Mouse (Mus musculus): ENCODE measurements around the gene Zhx3. TPM values are rescaled to one million over a fixed set of nuclear protein-coding genes. Genes with fewer than 3 reads are reported as not detected.

Gene Zhx3
- polyA plus RNA-seq, 1 experiment from 2014 or later: 13.3 TPM

DNA sequence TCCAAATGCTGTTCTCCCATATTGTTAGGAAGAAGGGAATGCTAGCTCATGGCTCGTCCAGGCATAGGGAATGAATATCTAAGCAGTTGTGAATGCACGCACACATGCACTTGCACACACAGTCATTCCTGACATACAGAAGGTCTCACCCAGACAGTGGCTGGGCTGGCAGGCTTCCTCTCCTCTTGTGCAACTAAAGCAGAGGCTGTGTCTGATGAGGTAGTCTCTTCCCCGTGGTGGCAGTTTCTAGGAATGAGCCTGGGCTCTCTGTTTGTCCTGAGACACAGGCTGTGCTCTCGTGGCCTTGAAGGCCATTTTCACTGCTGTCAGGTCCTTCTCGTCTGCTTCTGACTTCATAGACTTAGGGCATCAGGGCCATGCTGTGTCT is 128.0 kb downstream of the Zhx3 start:
- Histone ChIP-seq H3K9me3 (no peaks in the 10 kb centered on the region), H3K27ac (no peak overlapping the region), H3K4me2 (no peak overlapping the region), H3K27me3 (no peaks in the 10 kb centered on the region), H3K9ac (no peak overlapping the region), H3K4me1 (peaks cover 44% of the 10 kb centered on the region), H3K4me3 (no peak overlapping the region), H3K36me3 (peaks cover 38% of the 10 kb centered on the region)
- ATAC-seq (ENCODE audit: insufficient number of reproducible peaks, low FRiP score, low TSS enrichment, low read depth): no peak
- 85% methylated on average over 5 of the region's 5 CpGs for WGBS

DNA sequence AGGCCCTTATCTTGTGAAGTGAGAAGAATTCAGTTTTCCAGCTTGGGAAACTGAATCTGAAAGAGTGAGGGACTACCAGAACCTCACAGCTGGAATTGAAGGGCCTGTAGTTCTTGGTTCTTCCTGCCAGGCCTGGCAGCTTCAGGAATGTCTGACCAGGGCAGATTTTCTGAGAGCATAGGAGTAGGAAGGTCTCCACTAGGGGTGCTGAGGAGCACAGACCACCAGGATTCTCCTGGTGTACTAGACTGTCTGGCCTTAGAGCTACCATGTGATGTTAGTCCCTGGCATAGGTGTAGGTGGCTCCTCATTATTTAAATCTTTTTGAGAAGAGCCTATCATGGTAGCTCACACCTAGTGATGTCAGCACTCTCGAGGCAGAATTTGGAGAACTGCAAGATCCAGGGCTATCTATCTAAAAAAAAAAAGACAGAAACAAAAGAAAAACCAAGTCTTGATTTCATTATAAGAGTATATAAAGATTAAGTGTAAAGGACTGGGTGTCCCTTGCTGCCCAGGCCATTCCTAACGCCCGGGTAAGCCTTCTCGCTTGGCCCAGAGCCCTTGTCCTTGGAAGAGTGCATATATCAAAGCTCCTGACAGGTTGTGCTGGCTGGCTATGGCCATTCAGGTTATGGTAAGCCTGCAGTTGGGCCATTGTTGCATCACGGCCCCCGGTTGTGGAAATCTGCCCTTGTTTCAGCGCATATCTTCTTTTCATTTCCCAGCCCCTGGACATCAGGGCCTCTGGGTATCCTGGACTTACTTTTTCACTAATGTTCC is 128.6 kb downstream of the Zhx3 start:
- H3K9me3 ChIP-seq: no peaks in the 10 kb centered on the region
- 0 out of 2 replicates have a peak overlapping the region, but pooled peaks have one; percentile 44 for H3K27ac ChIP-seq
- H3K36me3 ChIP-seq: peaks cover 34% of the 10 kb centered on the region
- no peak overlapping the region for H3K9ac ChIP-seq
- H3K4me2 ChIP-seq: no peak overlapping the region
- WGBS: 92% methylated on average over 7 of the region's 7 CpGs
- H3K27me3 ChIP-seq: no peaks in the 10 kb centered on the region
- no peak overlapping the region for H3K4me3 ChIP-seq
- H3K4me1 ChIP-seq: peaks cover 49% of the 10 kb centered on the region
- ATAC-seq (ENCODE audit: insufficient number of reproducible peaks, low FRiP score, low TSS enrichment, low read depth): no peak

DNA sequence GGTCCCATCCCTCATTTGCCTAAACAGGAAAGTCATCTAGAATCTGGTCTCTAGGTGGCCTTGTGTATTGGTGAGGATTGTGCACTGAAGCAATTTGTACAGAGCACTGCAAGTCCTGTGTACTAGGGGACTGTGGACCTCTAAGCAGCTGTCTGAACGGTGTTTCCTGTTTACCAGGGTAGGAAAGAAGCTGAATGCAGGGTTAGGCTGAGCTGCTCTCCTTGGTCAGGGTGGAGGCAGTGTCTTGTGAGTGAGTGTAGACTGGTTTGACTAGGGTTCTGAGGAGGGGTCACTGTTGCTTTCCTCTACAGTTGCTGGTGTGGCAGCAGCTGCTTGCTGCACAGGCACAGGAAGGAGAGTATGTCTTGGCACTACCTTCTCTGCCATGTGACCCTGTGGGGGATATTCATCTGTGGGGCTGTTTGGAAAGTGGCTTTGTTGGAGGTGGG is 130.6 kb downstream of the Zhx3 start:
- Histone ChIP-seq H3K27ac (peak overlapping the region; percentile 34), H3K27me3 (no peaks in the 10 kb centered on the region), H3K4me1 (peaks cover 64% of the 10 kb centered on the region), H3K36me3 (peaks cover 21% of the 10 kb centered on the region), H3K9ac (no peak overlapping the region), H3K9me3 (no peaks in the 10 kb centered on the region), H3K4me3 (no peak overlapping the region), H3K4me2 (no peak overlapping the region)
- ATAC-seq (ENCODE audit: insufficient number of reproducible peaks, low FRiP score, low TSS enrichment, low read depth): no peak
- WGBS: 52% methylated on average over 1 of the region's 1 CpGs

DNA sequence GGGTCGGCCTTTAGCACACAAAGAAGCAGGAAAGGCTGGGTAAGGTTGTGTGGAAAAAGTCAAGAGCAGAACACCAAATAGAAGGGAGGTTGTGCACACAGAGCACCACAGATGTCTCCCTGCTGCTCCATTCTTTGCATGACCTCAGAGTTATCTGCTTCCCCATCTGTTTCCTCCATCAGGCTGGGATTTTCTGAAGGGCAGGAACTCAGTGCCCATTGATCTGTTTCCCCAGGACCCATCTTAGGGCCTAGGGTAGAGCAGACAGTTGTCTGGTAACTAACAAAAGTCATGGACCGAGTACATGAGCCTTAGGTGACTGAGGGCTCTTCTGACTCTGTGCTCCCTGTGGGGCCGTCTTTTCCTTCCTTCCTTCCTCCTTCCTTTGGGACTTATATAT is 131.2 kb downstream of the Zhx3 start:
- H3K27ac ChIP-seq: peak overlapping the region; percentile 64; the same call in 1 of the 2 replicates
- H3K9me3 ChIP-seq: no peaks in the 10 kb centered on the region
- WGBS: 78% methylated on average over 3 of the region's 3 CpGs
- no peak overlapping the region for H3K9ac ChIP-seq
- peaks cover 23% of the 10 kb centered on the region for H3K36me3 ChIP-seq
- peaks cover 65% of the 10 kb centered on the region for H3K4me1 ChIP-seq
- H3K4me3 ChIP-seq: no peak overlapping the region
- no peaks in the 10 kb centered on the region for H3K27me3 ChIP-seq
- no peak overlapping the region for H3K4me2 ChIP-seq
- ATAC-seq (ENCODE audit: insufficient number of reproducible peaks, low FRiP score, low TSS enrichment, low read depth): no peak

DNA sequence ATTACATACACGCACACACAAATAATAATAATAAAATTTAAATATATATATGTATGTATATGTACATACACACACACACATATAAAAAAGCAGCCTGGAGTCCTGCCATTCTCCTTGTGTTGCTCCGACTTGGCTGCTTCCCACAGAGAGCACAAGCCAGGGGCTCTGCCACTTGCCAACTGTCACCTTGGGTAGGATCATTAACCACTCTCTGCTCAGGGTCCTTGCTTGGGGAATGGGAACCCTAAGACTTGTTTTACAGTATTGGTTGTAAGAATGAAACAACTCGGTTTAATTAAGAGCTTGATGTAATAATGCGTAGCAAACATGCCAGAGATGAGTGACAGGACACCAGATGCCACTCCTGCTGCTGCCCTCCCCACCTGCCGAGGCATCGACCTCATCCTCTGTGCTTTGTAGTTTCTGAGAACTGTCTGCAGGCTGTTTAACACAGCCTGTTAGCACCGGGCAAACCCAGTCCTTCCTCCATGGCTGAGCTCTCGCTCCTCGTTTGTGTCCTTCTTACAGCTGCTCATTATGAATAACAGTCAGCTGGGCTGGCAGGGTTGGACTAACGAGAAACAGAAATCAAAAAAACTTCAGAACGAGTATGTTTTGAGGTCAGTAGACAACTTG is 132.2 kb downstream of the Zhx3 start:
- Histone ChIP-seq H3K4me1 (peaks cover 60% of the 10 kb centered on the region), H3K27ac (peak overlapping the region; percentile 64)

DNA sequence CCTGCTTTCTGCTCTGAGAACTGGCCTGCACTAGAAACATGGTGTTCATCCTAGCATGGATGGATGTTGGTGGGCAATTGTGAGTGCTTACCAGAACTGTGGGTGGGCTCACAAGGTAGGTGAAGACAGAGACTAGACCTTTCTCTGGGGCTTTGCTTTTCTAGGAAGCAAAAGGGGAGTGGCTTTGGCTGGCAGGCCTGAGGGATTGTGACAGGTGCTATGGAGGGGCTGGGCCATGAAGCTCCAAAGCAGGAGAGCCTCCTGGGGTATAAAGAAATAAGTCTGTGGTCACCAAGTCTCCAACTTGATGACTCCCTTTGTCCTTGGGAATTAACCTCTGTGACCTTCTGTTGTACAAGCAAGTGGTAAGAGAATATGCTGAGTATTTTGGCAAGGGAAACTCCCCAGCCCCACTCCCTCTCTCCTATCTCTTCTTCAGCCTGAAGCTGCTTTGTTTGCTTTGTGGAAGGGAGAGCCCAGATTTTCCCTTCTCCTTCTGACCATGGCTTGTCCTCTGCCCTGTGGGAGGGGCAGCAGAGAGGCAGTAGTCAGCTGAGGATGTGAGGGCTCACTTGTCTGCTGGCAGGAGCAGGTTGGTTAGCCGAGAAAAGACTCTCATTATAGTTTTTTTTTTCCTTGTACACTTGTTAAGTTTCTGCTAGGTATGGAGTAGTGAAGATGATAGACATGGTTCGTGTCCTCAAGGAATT is 133.0 kb downstream of the Zhx3 start:
- no peak overlapping the region for H3K4me3 ChIP-seq
- H3K9ac ChIP-seq: no peak overlapping the region
- no peak overlapping the region for H3K4me2 ChIP-seq
- H3K27ac ChIP-seq: peak overlapping the region; percentile 44
- WGBS: 50% methylated on average over 2 of the region's 2 CpGs
- peaks cover 59% of the 10 kb centered on the region for H3K4me1 ChIP-seq
- peaks cover 34% of the 10 kb centered on the region for H3K36me3 ChIP-seq
- H3K9me3 ChIP-seq: no peaks in the 10 kb centered on the region
- ATAC-seq (ENCODE audit: insufficient number of reproducible peaks, low FRiP score, low TSS enrichment, low read depth): no peak
- H3K27me3 ChIP-seq: no peaks in the 10 kb centered on the region

More for the DNA sequence above, 132.2 kb downstream of the Zhx3 start:
- Histone ChIP-seq H3K27me3 (no peaks in the 10 kb centered on the region), H3K9me3 (no peaks in the 10 kb centered on the region), H3K9ac (no peak overlapping the region), H3K4me3 (no peak overlapping the region), H3K4me2 (no peak overlapping the region), H3K36me3 (peaks cover 31% of the 10 kb centered on the region)
- 47% methylated on average over 11 of the region's 11 CpGs for WGBS
- no peak for ATAC-seq (ENCODE audit: insufficient number of reproducible peaks, low FRiP score, low TSS enrichment, low read depth)

DNA sequence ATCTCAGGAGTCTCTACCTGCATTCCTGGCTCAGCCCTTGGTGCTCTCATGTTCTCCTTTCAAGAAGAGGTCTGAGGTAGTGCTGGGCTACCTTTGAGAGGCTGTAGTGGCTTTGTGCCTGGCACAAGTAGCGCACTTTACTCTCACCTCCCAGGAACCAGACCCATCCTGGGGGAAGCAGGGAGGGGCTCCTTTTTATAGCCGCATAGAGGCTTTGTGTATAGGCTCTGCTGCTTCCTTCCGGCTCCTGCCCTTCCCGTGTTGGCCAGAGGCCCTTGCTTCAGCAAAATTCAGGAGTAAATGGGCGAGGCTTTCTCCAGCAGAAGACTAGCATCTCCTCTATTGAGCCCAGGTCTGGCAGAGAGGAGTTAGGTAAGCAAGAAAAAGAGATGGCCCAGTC is 134.4 kb downstream of the Zhx3 start:
- Histone ChIP-seq H3K9ac (no peak overlapping the region), H3K4me3 (no peak overlapping the region), H3K27me3 (no peaks in the 10 kb centered on the region), H3K36me3 (peaks cover 40% of the 10 kb centered on the region), H3K4me2 (no peak overlapping the region), H3K4me1 (peaks cover 69% of the 10 kb centered on the region), H3K9me3 (no peaks in the 10 kb centered on the region), H3K27ac (0 out of 2 replicates have a peak overlapping the region, but pooled peaks have one; percentile 17)
- no peak for ATAC-seq (ENCODE audit: insufficient number of reproducible peaks, low FRiP score, low TSS enrichment, low read depth)
- WGBS: 56% methylated on average over 5 of the region's 5 CpGs

DNA sequence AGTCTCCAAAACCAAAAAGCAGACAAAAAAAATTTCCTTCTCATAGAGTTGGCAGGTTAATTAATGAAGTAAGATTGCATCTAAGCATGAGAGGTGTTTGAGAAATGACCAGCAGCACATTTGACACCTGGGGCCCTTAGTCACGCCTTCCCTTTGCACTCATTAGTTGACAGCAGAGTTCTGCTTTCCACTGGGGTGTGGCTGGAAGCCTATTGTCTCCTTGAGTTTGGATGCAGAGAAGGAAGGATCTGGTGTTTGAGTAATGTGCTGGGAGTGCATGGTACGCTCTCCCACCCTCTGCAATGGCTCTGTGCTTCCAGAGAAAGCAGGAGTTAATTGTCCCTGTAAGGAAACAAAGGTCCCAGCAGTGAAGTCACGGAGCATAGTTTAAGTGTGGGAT is 136.3 kb downstream of the Zhx3 start:
- Histone ChIP-seq H3K4me2 (no peak overlapping the region), H3K4me3 (no peak overlapping the region), H3K4me1 (peaks cover 71% of the 10 kb centered on the region), H3K27me3 (no peaks in the 10 kb centered on the region), H3K27ac (no peak overlapping the region), H3K36me3 (peaks cover 40% of the 10 kb centered on the region), H3K9ac (no peak overlapping the region), H3K9me3 (no peaks in the 10 kb centered on the region)
- 88% methylated on average over 3 of the region's 3 CpGs for WGBS
- ATAC-seq (ENCODE audit: insufficient number of reproducible peaks, low FRiP score, low TSS enrichment, low read depth): no peak

DNA sequence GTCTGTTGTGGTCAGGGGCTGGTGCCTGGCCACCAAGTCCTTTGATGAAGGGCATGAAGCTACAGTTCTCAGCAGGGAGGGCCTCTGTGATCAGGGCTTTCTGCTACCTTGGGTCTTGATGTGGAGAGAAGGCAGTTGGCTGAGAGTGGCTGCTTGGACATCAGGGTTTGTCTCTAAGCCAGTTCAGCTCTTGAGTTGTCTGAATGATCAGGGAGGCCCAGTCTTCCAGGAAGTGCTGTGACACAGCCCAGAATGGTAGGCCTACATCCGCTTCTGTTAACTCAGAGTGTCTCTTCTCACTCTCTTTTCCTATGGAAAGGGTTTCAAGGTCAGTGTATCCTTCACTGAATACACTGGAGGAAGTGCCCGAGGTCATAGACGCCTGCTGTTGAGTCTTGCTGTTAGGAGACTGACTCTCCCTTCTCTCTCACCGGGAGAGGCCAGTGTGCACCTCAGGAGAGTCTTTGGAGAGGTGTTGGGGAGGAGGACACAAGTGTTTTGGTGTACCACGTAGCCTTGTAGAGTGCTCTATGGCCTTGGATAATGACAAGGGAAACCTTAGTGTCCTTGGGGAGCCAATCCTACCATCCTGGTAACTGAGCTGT is 137.0 kb downstream of the Zhx3 start:
- ATAC-seq (ENCODE audit: insufficient number of reproducible peaks, low FRiP score, low TSS enrichment, low read depth): no peak
- Histone ChIP-seq H3K4me3 (no peak overlapping the region), H3K9me3 (no peaks in the 10 kb centered on the region), H3K4me2 (no peak overlapping the region), H3K27me3 (no peaks in the 10 kb centered on the region), H3K9ac (no peak overlapping the region), H3K27ac (no peak overlapping the region), H3K4me1 (peaks cover 66% of the 10 kb centered on the region), H3K36me3 (peaks cover 40% of the 10 kb centered on the region)
- 90% methylated on average over 5 of the region's 5 CpGs for WGBS

DNA sequence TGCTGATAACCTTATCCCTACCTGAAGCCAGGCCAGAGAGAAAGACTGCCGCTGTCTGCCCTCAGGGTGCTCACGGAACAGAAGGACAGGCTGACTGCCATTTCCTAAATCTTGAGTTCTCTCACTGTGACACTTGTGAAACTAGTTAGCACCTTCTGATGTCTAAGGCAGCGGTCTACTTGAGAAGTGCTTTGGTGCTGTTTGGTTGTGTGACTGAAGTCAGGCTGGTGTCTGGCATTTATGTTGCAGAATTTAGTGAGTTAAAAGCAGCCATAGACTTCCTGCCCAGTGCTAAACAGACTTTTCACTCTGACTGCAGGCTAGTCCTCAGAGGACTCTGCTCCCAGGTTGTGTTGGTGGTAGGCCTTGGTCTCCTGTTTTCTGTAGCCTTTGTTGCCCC is 138.5 kb downstream of the Zhx3 start:
- H3K4me1 ChIP-seq: peaks cover 65% of the 10 kb centered on the region
- H3K9ac ChIP-seq: no peak overlapping the region
- 72% methylated on average over 3 of the region's 3 CpGs for WGBS
- no peaks in the 10 kb centered on the region for H3K9me3 ChIP-seq
- peak overlapping the region; percentile 90 for H3K4me2 ChIP-seq
- peaks cover 39% of the 10 kb centered on the region for H3K36me3 ChIP-seq
- H3K27ac ChIP-seq: no peak overlapping the region; the same call in 1 of the 2 replicates
- no peak for ATAC-seq (ENCODE audit: insufficient number of reproducible peaks, low FRiP score, low TSS enrichment, low read depth)
- no peak overlapping the region for H3K4me3 ChIP-seq
- H3K27me3 ChIP-seq: no peaks in the 10 kb centered on the region

DNA sequence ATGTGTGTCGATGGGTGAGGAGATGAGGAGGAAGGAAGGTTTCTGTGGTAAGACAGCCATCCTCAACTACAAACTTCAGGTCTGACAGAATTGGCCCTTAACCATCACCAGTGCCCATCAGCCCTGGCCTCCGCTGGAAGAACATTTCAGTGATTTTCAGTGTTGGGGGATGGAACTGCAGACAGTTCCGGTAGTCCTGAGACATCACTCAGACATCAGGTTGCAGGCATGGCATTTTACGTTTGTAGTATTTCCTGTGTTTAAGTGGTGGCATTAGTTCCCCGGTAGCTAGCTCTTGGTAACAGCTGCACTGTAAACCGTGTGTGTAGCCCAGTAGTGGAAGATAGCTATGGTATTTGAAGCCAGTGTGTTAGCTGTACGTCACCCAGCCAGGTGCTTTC is 139.7 kb downstream of the Zhx3 start:
- no peaks in the 10 kb centered on the region for H3K27me3 ChIP-seq
- H3K9me3 ChIP-seq: no peaks in the 10 kb centered on the region
- H3K36me3 ChIP-seq: peaks cover 33% of the 10 kb centered on the region
- H3K4me3 ChIP-seq: peak overlapping the region; percentile 96
- no peak for ATAC-seq (ENCODE audit: insufficient number of reproducible peaks, low FRiP score, low TSS enrichment, low read depth)
- H3K4me1 ChIP-seq: peaks cover 62% of the 10 kb centered on the region
- WGBS: 18% methylated on average over 7 of the region's 7 CpGs
- H3K4me2 ChIP-seq: peak overlapping the region; percentile 90
- H3K27ac ChIP-seq: 0 out of 2 replicates have a peak overlapping the region, but pooled peaks have one; percentile 97
- H3K9ac ChIP-seq: peak overlapping the region; percentile 97
